Comparison of ENCODE assay signal across 8 mouse cellular contexts in the genomic region with DNA sequence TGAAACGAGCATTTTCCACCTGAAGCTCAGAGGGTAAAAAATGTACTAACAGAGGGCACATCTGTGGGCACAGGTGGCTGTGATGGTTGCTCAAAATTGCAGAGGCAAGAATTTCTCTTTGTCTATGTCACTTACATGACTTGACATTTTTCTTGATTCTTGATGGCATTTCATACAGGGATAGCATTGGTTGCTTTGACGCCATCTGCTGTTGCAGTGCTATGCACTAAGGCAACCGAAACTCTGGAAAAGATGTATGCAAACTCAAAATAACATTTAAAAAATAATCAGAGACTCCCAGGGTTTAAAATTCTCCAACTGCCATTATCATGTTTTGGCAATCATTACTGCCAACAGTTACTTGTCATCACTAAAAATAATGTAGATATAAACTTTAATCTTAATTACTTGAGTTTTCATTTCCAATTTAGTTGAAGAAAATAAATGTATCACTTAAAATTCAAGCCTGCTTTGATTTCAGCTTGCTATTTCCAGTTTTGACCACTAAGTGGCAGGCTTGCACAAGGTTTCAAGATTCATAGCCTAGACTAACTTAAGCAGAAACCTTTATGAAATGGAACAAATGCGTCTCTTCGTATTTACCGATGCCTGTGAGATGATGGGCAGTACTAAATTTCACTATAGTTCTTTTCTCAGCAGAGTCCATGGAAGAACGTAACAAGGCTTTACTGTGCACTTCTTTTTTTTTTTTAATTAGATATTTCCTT.
DNase-seq lines count a peak whose midpoint lies in the region; ATAC-seq lines count a peak whose summit lies in the region.

No protein-coding gene starts in this region.

- peak; percentile 11 to 30 for DNase-seq in adrenal gland, adult 18-20 months (ENCODE audit: low spot score in 2 of 2)
- DNase-seq in adrenal gland, adult 8-10 months, result no peak
- DNase-seq in testis, postnatal 10 days (ENCODE audit: low spot score), result peak; percentile 49
- DNase-seq in testis, postnatal 14 days (ENCODE audit: low spot score), result no peak
- peak; percentile 81 for DNase-seq in embryo, embryonic 10.5 days (ENCODE audit: low spot score)
- peak; percentile 58 for DNase-seq in kidney, adult 9 months
- peak; percentile 2 for DNase-seq in liver, embryonic 13.5 days
- DNase-seq in right cerebral cortex, postnatal 36 days (ENCODE audit: low spot score in 2 of 2), result peak; percentile 36 to 38

- ATAC-seq in liver, embryonic 13.5 days (ENCODE audit: low read depth), result no peak

- no peaks in the 10 kb centered on the region for H3K4me1 ChIP-seq in liver, embryonic 13.5 days (replicated peaks)

- no peaks in the 10 kb centered on the region for H3K27me3 ChIP-seq in liver, embryonic 13.5 days

- no peaks in the 10 kb centered on the region for H3K36me3 ChIP-seq in liver, embryonic 13.5 days

- no peak overlapping the region for H3K4me3 ChIP-seq in liver, embryonic 13.5 days (replicated peaks)

- H3K9me3 ChIP-seq in liver, embryonic 13.5 days (replicated peaks), result no peaks in the 10 kb centered on the region

- 23% methylated on average over 7 of the region's 7 CpGs for WGBS in liver, embryonic 13.5 days (ENCODE audit: insufficient replicate concordance)

- no peak overlapping the region for H3K27ac ChIP-seq in liver, embryonic 13.5 days

- H3K4me2 ChIP-seq in liver, embryonic 13.5 days, result no peak overlapping the region

- no peak overlapping the region for H3K9ac ChIP-seq in liver, embryonic 13.5 days

Comparison
In these comparisons a context has a peak if more than half of its experiments do, and no peak if none do; other contexts are left out.
1. DNase-seq: peak in adrenal gland, adult 18-20 months (2 of 2), testis, postnatal 10 days (single experiment), embryo, embryonic 10.5 days (single experiment), kidney, adult 9 months (single experiment), liver, embryonic 13.5 days (single experiment) and right cerebral cortex, postnatal 36 days (2 of 2); none in adrenal gland, adult 8-10 months (single experiment) and testis, postnatal 14 days (single experiment).